Mouse (Mus musculus): ENCODE measurements around the gene Brpf3. TPM values are rescaled to one million over a fixed set of nuclear protein-coding genes. Genes with fewer than 3 reads are reported as not detected.

Gene Brpf3
- polyA plus RNA-seq, 1 experiment from 2014 or later, result 5.4 TPM

GRCm38 (mm10) chr17:28872322-28872721 is 71.4 kb downstream of the Brpf3 start:
- Histone ChIP-seq H3K4me3 (ENCODE audit: low read depth, low read length) (no peak overlapping the region), H3K4me2 (ENCODE audit: low read length) (no peak overlapping the region), H3K27me3 (replicated peaks; ENCODE audit: control insufficient read depth, insufficient read depth, low read length) (no peaks in the 10 kb centered on the region), H3K27ac (ENCODE audit: low read depth, low read length) (no peak overlapping the region), H3K36me3 (ENCODE audit: control insufficient read depth, insufficient read depth, low read length) (no peaks in the 10 kb centered on the region), H3K4me1 (ENCODE audit: control insufficient read depth, insufficient read depth, low read length) (0 out of 2 replicates have a peak, but pooled peaks cover 7% of the 10 kb centered on the region), H3K9ac (ENCODE audit: low read length) (no peak overlapping the region), H3K9me3 (replicated peaks; ENCODE audit: control insufficient read depth, low read length) (no peaks in the 10 kb centered on the region)
- 84% methylated on average over 7 of the region's 7 CpGs for WGBS
- no peak for DNase-seq (ENCODE audit: low spot score)
- no peak for ATAC-seq

- Histone ChIP-seq H3K36me3 (ENCODE audit: control insufficient read depth, insufficient read depth, low read length) (no peaks in the 10 kb centered on the region), H3K4me1 (ENCODE audit: control insufficient read depth, insufficient read depth, low read length) (0 out of 2 replicates have a peak, but pooled peaks cover 7% of the 10 kb centered on the region), H3K9me3 (replicated peaks; ENCODE audit: control insufficient read depth, low read length) (no peaks in the 10 kb centered on the region), H3K4me2 (ENCODE audit: low read length) (no peak overlapping the region), H3K27ac (ENCODE audit: low read depth, low read length) (no peak overlapping the region), H3K27me3 (replicated peaks; ENCODE audit: control insufficient read depth, insufficient read depth, low read length) (no peaks in the 10 kb centered on the region), H3K4me3 (ENCODE audit: low read depth, low read length) (no peak overlapping the region), H3K9ac (ENCODE audit: low read length) (no peak overlapping the region)
- no peak for DNase-seq (ENCODE audit: low spot score)
- no peak for ATAC-seq
- WGBS, result 90% methylated on average over 4 of the region's 4 CpGs
These were observed 73.3 kb downstream of the Brpf3 start for GRCm38 (mm10) chr17:28874216-28874615.

GRCm38 (mm10) chr17:28874825-28875224 is 73.9 kb downstream of the Brpf3 start:
- DNase-seq (ENCODE audit: low spot score) (no peak), ATAC-seq (no peak)
- Histone ChIP-seq H3K9me3 (replicated peaks; ENCODE audit: control insufficient read depth, low read length) (no peaks in the 10 kb centered on the region), H3K27me3 (replicated peaks; ENCODE audit: control insufficient read depth, insufficient read depth, low read length) (no peaks in the 10 kb centered on the region), H3K4me1 (ENCODE audit: control insufficient read depth, insufficient read depth, low read length) (0 out of 2 replicates have a peak, but pooled peaks cover 3% of the 10 kb centered on the region), H3K36me3 (ENCODE audit: control insufficient read depth, insufficient read depth, low read length) (no peaks in the 10 kb centered on the region), H3K4me2 (ENCODE audit: low read length) (no peak overlapping the region), H3K4me3 (ENCODE audit: low read depth, low read length) (no peak overlapping the region), H3K9ac (ENCODE audit: low read length) (no peak overlapping the region), H3K27ac (ENCODE audit: low read depth, low read length) (no peak overlapping the region)
- 77% methylated on average over 7 of the region's 7 CpGs for WGBS

- H3K4me1 ChIP-seq (ENCODE audit: control insufficient read depth, insufficient read depth, low read length), result 0 out of 2 replicates have a peak, but pooled peaks cover 7% of the 10 kb centered on the region
- H3K36me3 ChIP-seq (ENCODE audit: control insufficient read depth, insufficient read depth, low read length), result no peaks in the 10 kb centered on the region
- 39% methylated on average over 8 of the region's 8 CpGs for WGBS
- H3K9me3 ChIP-seq (replicated peaks; ENCODE audit: control insufficient read depth, low read length), result no peaks in the 10 kb centered on the region
- H3K4me2 ChIP-seq (ENCODE audit: low read length), result no peak overlapping the region
- no peak overlapping the region for H3K4me3 ChIP-seq (ENCODE audit: low read depth, low read length)
- H3K27ac ChIP-seq (ENCODE audit: low read depth, low read length), result no peak overlapping the region
- DNase-seq (ENCODE audit: low spot score) (peak; percentile 70), ATAC-seq (peak; percentile 23; the same call in 1 of the 2 replicates)
- H3K27me3 ChIP-seq (replicated peaks; ENCODE audit: control insufficient read depth, insufficient read depth, low read length), result no peaks in the 10 kb centered on the region
- no peak overlapping the region for H3K9ac ChIP-seq (ENCODE audit: low read length)
These were observed 74.4 kb downstream of the Brpf3 start for GRCm38 (mm10) chr17:28875316-28875715.

GRCm38 (mm10) chr17:28876331-28876730 is 75.4 kb downstream of the Brpf3 start:
- Histone ChIP-seq H3K4me1 (ENCODE audit: control insufficient read depth, insufficient read depth, low read length) (0 out of 2 replicates have a peak, but pooled peaks cover 7% of the 10 kb centered on the region), H3K27ac (ENCODE audit: low read depth, low read length) (no peak overlapping the region), H3K36me3 (ENCODE audit: control insufficient read depth, insufficient read depth, low read length) (no peaks in the 10 kb centered on the region), H3K4me2 (ENCODE audit: low read length) (no peak overlapping the region), H3K27me3 (replicated peaks; ENCODE audit: control insufficient read depth, insufficient read depth, low read length) (no peaks in the 10 kb centered on the region), H3K4me3 (ENCODE audit: low read depth, low read length) (no peak overlapping the region), H3K9me3 (replicated peaks; ENCODE audit: control insufficient read depth, low read length) (no peaks in the 10 kb centered on the region), H3K9ac (ENCODE audit: low read length) (no peak overlapping the region)
- 66% methylated on average over 5 of the region's 5 CpGs for WGBS
- ATAC-seq (no peak), DNase-seq (ENCODE audit: low spot score) (no peak)

GRCm38 (mm10) chr17:28876821-28877220 is 75.9 kb downstream of the Brpf3 start:
- no peaks in the 10 kb centered on the region for H3K36me3 ChIP-seq (ENCODE audit: control insufficient read depth, insufficient read depth, low read length)
- H3K4me1 ChIP-seq (ENCODE audit: control insufficient read depth, insufficient read depth, low read length), result 0 out of 2 replicates have a peak, but pooled peaks cover 7% of the 10 kb centered on the region
- H3K4me2 ChIP-seq (ENCODE audit: low read length), result no peak overlapping the region
- H3K9me3 ChIP-seq (replicated peaks; ENCODE audit: control insufficient read depth, low read length), result no peaks in the 10 kb centered on the region
- 13% methylated on average over 19 of the region's 19 CpGs for WGBS
- DNase-seq (ENCODE audit: low spot score) (peak; percentile 22), ATAC-seq (no peak)
- H3K9ac ChIP-seq (ENCODE audit: low read length), result no peak overlapping the region
- H3K27me3 ChIP-seq (replicated peaks; ENCODE audit: control insufficient read depth, insufficient read depth, low read length), result no peaks in the 10 kb centered on the region
- H3K4me3 ChIP-seq (ENCODE audit: low read depth, low read length), result no peak overlapping the region
- H3K27ac ChIP-seq (ENCODE audit: low read depth, low read length), result no peak overlapping the region

GRCm38 (mm10) chr17:28879931-28880391 is 79.1 kb downstream of the Brpf3 start:
- WGBS, result 8% methylated on average over 18 of the region's 18 CpGs
- H3K4me1 ChIP-seq (ENCODE audit: control insufficient read depth, insufficient read depth, low read length), result 0 out of 2 replicates have a peak, but pooled peaks cover 7% of the 10 kb centered on the region
- H3K9me3 ChIP-seq (replicated peaks; ENCODE audit: control insufficient read depth, low read length), result no peaks in the 10 kb centered on the region
- H3K9ac ChIP-seq (ENCODE audit: low read length), result no peak overlapping the region; the same call in 1 of the 2 replicates
- DNase-seq (ENCODE audit: low spot score) (peak; percentile 89), ATAC-seq (peak; percentile 28; the same call in 1 of the 2 replicates)
- H3K4me3 ChIP-seq (ENCODE audit: low read depth, low read length), result no peak overlapping the region
- H3K27ac ChIP-seq (ENCODE audit: low read depth, low read length), result no peak overlapping the region
- no peaks in the 10 kb centered on the region for H3K27me3 ChIP-seq (replicated peaks; ENCODE audit: control insufficient read depth, insufficient read depth, low read length)
- H3K4me2 ChIP-seq (ENCODE audit: low read length), result peak overlapping the region; percentile 42
- no peaks in the 10 kb centered on the region for H3K36me3 ChIP-seq (ENCODE audit: control insufficient read depth, insufficient read depth, low read length)

GRCm38 (mm10) chr17:28882316-28882715 is 81.4 kb downstream of the Brpf3 start:
- Histone ChIP-seq H3K27ac (ENCODE audit: low read depth, low read length) (no peak overlapping the region), H3K36me3 (ENCODE audit: control insufficient read depth, insufficient read depth, low read length) (no peaks in the 10 kb centered on the region), H3K4me1 (ENCODE audit: control insufficient read depth, insufficient read depth, low read length) (0 out of 2 replicates have a peak, but pooled peaks cover 4% of the 10 kb centered on the region), H3K4me3 (ENCODE audit: low read depth, low read length) (no peak overlapping the region), H3K9ac (ENCODE audit: low read length) (0 out of 2 replicates have a peak overlapping the region, but pooled peaks have one; percentile 29), H3K27me3 (replicated peaks; ENCODE audit: control insufficient read depth, insufficient read depth, low read length) (no peaks in the 10 kb centered on the region), H3K9me3 (replicated peaks; ENCODE audit: control insufficient read depth, low read length) (no peaks in the 10 kb centered on the region), H3K4me2 (ENCODE audit: low read length) (peak overlapping the region; percentile 18; the same call in 1 of the 2 replicates)
- 6% methylated on average over 12 of the region's 12 CpGs for WGBS
- DNase-seq (ENCODE audit: low spot score) (peak; percentile 84), ATAC-seq (peak; percentile 82)

- Histone ChIP-seq H3K4me2 (ENCODE audit: low read length) (peak overlapping the region; percentile 18; the same call in 1 of the 2 replicates), H3K9me3 (replicated peaks; ENCODE audit: control insufficient read depth, low read length) (no peaks in the 10 kb centered on the region), H3K36me3 (ENCODE audit: control insufficient read depth, insufficient read depth, low read length) (no peaks in the 10 kb centered on the region), H3K27me3 (replicated peaks; ENCODE audit: control insufficient read depth, insufficient read depth, low read length) (no peaks in the 10 kb centered on the region), H3K27ac (ENCODE audit: low read depth, low read length) (no peak overlapping the region), H3K4me3 (ENCODE audit: low read depth, low read length) (no peak overlapping the region), H3K4me1 (ENCODE audit: control insufficient read depth, insufficient read depth, low read length) (0 out of 2 replicates have a peak, but pooled peaks cover 4% of the 10 kb centered on the region), H3K9ac (ENCODE audit: low read length) (0 out of 2 replicates have a peak overlapping the region, but pooled peaks have one; percentile 29)
- DNase-seq (ENCODE audit: low spot score), result no peak
- 58% methylated on average over 8 of the region's 8 CpGs for WGBS
- no peak for ATAC-seq
These were observed 81.9 kb downstream of the Brpf3 start for GRCm38 (mm10) chr17:28882810-28883209.
